Mouse (Mus musculus): ENCODE data around the gene Tfb1m. TPM values are rescaled to one million over a fixed set of nuclear protein-coding genes. Genes with fewer than 3 reads are reported as not detected.

The Tfb1m gene
- polyA plus RNA-seq, 1 experiment from 2014 or later = 12.6 TPM

- no peak overlapping the region for H3K4me3 ChIP-seq (ENCODE audit: low read depth, low read length)
- ATAC-seq = no peak
These were observed 67.2 kb downstream of the Tfb1m start for GRCm38 (mm10) chr17:3490216-3490895.

DNA sequence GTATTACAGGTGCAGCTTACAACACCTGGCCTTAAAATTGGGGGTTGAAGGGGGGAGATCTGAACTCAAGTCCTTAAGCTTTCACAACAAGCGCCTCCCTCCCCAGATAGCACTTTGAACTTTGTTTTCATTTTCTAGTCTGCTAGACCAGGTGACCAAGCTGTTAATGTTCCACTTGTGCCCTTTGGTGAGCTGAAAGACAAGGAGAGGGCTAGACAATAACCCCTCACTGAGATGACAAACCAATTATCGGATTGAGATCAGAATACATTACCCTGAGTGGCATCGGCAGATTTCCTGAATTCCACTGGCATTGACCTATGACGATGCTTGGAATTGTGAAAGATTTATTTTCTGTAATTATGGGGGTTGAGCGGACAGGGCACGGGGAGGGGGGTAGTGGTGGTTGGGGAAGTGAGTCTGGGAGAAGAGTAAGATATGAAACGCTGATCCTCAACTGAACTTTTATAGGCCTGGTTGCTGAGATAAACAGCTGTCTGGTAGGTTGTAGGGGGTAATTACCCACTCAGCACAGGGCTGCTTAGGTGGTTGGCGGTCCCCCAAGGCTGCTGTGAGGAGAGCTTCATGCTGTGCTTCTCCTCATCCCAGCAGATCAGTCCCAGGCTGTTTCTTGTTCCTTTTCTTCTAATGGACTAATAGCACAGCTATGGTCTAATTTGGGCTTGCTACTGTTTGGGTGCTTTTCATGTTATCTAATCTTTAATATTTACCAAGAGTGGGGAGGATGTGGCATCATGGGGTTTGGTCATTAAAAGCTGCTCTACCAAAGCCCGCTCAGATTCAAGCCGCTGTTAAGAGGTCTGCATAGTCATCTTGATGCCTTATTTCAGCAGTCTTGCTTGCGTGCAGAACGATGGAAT is 69.6 kb downstream of the Tfb1m start:
- H3K4me1 ChIP-seq (ENCODE audit: control insufficient read depth, insufficient read depth, low read length) = no peaks in the 10 kb centered on the region
- H3K4me3 ChIP-seq (ENCODE audit: low read depth, low read length) = no peak overlapping the region
- H3K27me3 ChIP-seq (ENCODE audit: control insufficient read depth, insufficient read depth, low read depth, low read length) = no peaks in the 10 kb centered on the region
- no peaks in the 10 kb centered on the region for H3K9me3 ChIP-seq (replicated peaks; ENCODE audit: control insufficient read depth, low read length, poor library complexity, severe bottlenecking)
- H3K9ac ChIP-seq (ENCODE audit: low read depth, low read length) = no peak overlapping the region
- H3K36me3 ChIP-seq (ENCODE audit: control insufficient read depth, insufficient read depth, low read length) = no peaks in the 10 kb centered on the region
- no peak overlapping the region for H3K27ac ChIP-seq (ENCODE audit: low read length)
- WGBS = 69% methylated on average over 12 of the region's 12 CpGs
- H3K4me2 ChIP-seq (ENCODE audit: low read length) = no peak overlapping the region
- ATAC-seq = 0 out of 2 replicates have a peak, but pooled peaks have one; percentile 36

More at GRCm38 (mm10) chr17:3490216-3490895, 67.2 kb downstream of the Tfb1m start:
- no peaks in the 10 kb centered on the region for H3K9me3 ChIP-seq (replicated peaks; ENCODE audit: control insufficient read depth, low read length, poor library complexity, severe bottlenecking)
- no peaks in the 10 kb centered on the region for H3K27me3 ChIP-seq (ENCODE audit: control insufficient read depth, insufficient read depth, low read depth, low read length)
- no peak overlapping the region for H3K4me2 ChIP-seq (ENCODE audit: low read length)
- 85% methylated on average over 11 of the region's 11 CpGs for whole genome bisulfite sequencing
- no peak overlapping the region for H3K9ac ChIP-seq (ENCODE audit: low read depth, low read length)
- no peaks in the 10 kb centered on the region for H3K36me3 ChIP-seq (ENCODE audit: control insufficient read depth, insufficient read depth, low read length)
- no peaks in the 10 kb centered on the region for H3K4me1 ChIP-seq (ENCODE audit: control insufficient read depth, insufficient read depth, low read length)
- H3K27ac ChIP-seq (ENCODE audit: low read length) = no peak overlapping the region

DNA sequence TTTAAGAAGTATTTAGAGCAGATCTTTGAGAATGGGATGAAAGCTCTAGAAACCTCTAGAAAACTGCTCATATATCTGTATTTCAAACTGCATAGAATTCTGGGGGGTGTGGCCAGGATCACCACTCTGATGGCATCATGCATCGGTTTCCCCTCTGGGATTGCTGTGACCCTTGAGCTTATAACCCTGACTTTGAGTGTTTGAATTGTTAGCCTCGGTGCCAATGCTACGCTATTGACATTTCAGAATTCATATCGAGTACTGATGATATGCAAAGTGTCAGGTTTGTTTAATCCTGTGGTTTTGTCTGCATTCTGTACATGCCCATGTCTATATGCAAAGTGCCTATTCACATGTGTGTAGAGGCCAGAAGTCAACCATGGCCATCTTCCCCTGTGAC is 70.4 kb downstream of the Tfb1m start:
- Histone ChIP-seq H3K9ac (ENCODE audit: low read depth, low read length) (no peak overlapping the region), H3K36me3 (ENCODE audit: control insufficient read depth, insufficient read depth, low read length) (no peaks in the 10 kb centered on the region), H3K4me1 (ENCODE audit: control insufficient read depth, insufficient read depth, low read length) (no peaks in the 10 kb centered on the region), H3K4me3 (ENCODE audit: low read depth, low read length) (no peak overlapping the region), H3K27me3 (ENCODE audit: control insufficient read depth, insufficient read depth, low read depth, low read length) (no peaks in the 10 kb centered on the region), H3K4me2 (ENCODE audit: low read length) (no peak overlapping the region), H3K27ac (ENCODE audit: low read length) (no peak overlapping the region), H3K9me3 (replicated peaks; ENCODE audit: control insufficient read depth, low read length, poor library complexity, severe bottlenecking) (no peaks in the 10 kb centered on the region)
- 90% methylated on average over 4 of the region's 4 CpGs for WGBS
- no peak for ATAC-seq

DNA sequence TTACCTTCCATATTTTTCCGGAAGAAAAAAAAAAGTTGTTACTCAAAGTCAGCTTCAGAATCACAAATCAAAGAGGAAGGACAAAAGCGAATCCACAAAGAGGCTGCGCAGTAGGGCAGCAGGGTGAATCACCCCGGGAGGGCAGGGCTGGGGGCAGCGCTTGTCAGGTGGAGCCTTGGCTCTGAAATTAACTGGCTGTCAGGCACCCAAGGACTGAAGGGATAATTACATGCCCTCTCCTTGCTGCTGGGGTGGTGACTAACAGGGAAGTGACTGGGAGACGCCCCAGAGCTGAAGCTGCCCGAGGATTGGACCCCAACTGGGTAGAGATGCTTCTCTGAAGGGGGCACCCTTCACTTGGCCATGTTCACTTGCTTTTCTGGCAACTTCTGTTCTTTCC is 71.7 kb downstream of the Tfb1m start:
- H3K9me3 ChIP-seq (replicated peaks; ENCODE audit: control insufficient read depth, low read length, poor library complexity, severe bottlenecking) = no peaks in the 10 kb centered on the region
- no peak overlapping the region for H3K4me3 ChIP-seq (ENCODE audit: low read depth, low read length)
- H3K9ac ChIP-seq (ENCODE audit: low read depth, low read length) = no peak overlapping the region
- no peaks in the 10 kb centered on the region for H3K4me1 ChIP-seq (ENCODE audit: control insufficient read depth, insufficient read depth, low read length)
- H3K4me2 ChIP-seq (ENCODE audit: low read length) = no peak overlapping the region
- no peaks in the 10 kb centered on the region for H3K36me3 ChIP-seq (ENCODE audit: control insufficient read depth, insufficient read depth, low read length)
- H3K27me3 ChIP-seq (ENCODE audit: control insufficient read depth, insufficient read depth, low read depth, low read length) = no peaks in the 10 kb centered on the region
- no peak for ATAC-seq
- no peak overlapping the region for H3K27ac ChIP-seq (ENCODE audit: low read length)
- 75% methylated on average over 7 of the region's 7 CpGs for WGBS

- ATAC-seq = no peak
- Histone ChIP-seq H3K9ac (ENCODE audit: low read depth, low read length) (no peak overlapping the region), H3K27me3 (ENCODE audit: control insufficient read depth, insufficient read depth, low read depth, low read length) (no peaks in the 10 kb centered on the region), H3K4me3 (ENCODE audit: low read depth, low read length) (no peak overlapping the region), H3K4me1 (ENCODE audit: control insufficient read depth, insufficient read depth, low read length) (no peaks in the 10 kb centered on the region), H3K36me3 (ENCODE audit: control insufficient read depth, insufficient read depth, low read length) (no peaks in the 10 kb centered on the region), H3K27ac (ENCODE audit: low read length) (no peak overlapping the region), H3K4me2 (ENCODE audit: low read length) (no peak overlapping the region), H3K9me3 (replicated peaks; ENCODE audit: control insufficient read depth, low read length, poor library complexity, severe bottlenecking) (no peaks in the 10 kb centered on the region)
- 92% methylated on average over 8 of the region's 8 CpGs for WGBS
These were observed 74.5 kb downstream of the Tfb1m start for GRCm38 (mm10) chr17:3483091-3483490.

DNA sequence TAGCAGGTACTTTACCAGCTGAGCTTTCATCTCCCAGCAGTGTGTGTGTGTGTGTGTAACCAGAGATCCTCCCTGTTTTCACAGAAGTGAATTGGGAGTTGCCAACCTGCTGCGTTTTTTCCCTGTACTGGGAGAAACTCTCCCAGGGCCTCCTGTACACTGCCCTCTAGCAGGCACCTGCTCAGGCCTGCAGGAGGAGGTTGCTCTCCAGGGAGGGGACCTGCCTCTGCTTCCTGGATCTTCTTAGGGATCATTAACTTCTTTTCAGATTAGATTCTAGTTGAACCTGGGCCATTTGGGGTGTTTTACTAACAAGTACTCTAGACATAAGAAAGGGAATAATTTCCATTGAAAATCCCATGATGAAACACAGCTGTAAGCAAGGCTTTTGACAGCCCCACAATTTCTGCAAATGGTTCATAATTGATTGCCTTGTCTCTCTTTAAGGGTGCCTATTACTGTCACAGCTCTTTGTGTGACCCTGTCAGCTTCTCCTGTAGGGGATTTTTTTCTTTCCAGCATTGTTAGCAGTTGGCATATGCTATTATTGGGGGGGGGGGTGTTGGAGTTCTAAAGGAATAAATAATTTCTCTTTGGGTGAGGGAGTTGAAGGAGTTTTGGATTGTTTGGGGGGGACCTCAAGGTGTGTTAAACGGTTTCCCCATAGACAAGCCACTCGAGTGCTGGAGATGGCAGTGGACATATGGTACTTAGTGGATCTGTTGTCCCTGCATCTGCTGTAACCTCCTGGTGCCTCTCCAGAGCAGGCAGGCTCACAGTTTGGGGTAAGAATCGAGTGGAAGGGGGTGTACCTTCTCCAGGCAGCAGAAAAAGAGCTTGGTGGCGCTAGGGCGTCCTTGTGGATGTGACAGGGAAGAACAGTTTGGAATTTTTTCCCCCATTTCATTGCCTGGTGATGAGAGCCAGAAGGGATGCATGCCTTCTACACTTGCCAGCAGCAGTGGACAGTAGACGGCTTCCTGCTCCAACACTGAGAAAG is 75.7 kb downstream of the Tfb1m start:
- Histone ChIP-seq H3K27ac (ENCODE audit: low read length) (peak overlapping the region; percentile 20; the same call in 1 of the 2 replicates), H3K9me3 (replicated peaks; ENCODE audit: control insufficient read depth, low read length, poor library complexity, severe bottlenecking) (no peaks in the 10 kb centered on the region), H3K4me3 (ENCODE audit: low read depth, low read length) (no peak overlapping the region), H3K4me2 (ENCODE audit: low read length) (no peak overlapping the region), H3K9ac (ENCODE audit: low read depth, low read length) (no peak overlapping the region), H3K27me3 (ENCODE audit: control insufficient read depth, insufficient read depth, low read depth, low read length) (no peaks in the 10 kb centered on the region), H3K4me1 (ENCODE audit: control insufficient read depth, insufficient read depth, low read length) (no peaks in the 10 kb centered on the region), H3K36me3 (ENCODE audit: control insufficient read depth, insufficient read depth, low read length) (no peaks in the 10 kb centered on the region)
- ATAC-seq = no peak; the same call in 1 of the 2 replicates
- 66% methylated on average over 7 of the region's 7 CpGs for WGBS

GRCm38 (mm10) chr17:3476546-3476945 is 81.0 kb downstream of the Tfb1m start:
- H3K4me3 ChIP-seq (ENCODE audit: low read depth, low read length) = no peak overlapping the region
- H3K9ac ChIP-seq (ENCODE audit: low read depth, low read length) = no peak overlapping the region
- H3K4me1 ChIP-seq (ENCODE audit: control insufficient read depth, insufficient read depth, low read length) = no peaks in the 10 kb centered on the region
- WGBS = 84% methylated on average over 2 of the region's 2 CpGs
- no peak for ATAC-seq
- no peak overlapping the region for H3K4me2 ChIP-seq (ENCODE audit: low read length)
- H3K27me3 ChIP-seq (ENCODE audit: control insufficient read depth, insufficient read depth, low read depth, low read length) = no peaks in the 10 kb centered on the region
- no peaks in the 10 kb centered on the region for H3K9me3 ChIP-seq (replicated peaks; ENCODE audit: control insufficient read depth, low read length, poor library complexity, severe bottlenecking)
- H3K36me3 ChIP-seq (ENCODE audit: control insufficient read depth, insufficient read depth, low read length) = no peaks in the 10 kb centered on the region
- H3K27ac ChIP-seq (ENCODE audit: low read length) = no peak overlapping the region

DNA sequence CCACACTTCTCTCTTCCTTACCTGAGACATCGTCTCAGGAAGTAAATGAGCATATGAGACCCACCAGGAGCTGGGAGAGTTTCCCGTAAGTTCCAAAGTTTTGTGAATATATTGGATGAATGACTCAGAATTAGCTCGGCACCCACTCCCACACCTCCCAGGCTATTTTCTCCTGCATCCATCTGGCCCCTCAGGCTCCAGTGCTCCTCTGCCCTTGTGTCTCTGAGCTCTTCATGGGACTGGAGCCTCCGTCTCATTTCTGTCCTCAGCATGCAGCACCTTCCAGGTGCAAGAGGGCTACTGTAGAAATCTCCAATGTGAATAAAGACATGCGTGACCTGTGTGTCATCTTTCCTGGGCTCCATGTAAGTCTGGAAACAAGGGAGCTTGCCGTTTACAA is 85.6 kb downstream of the Tfb1m start:
- Histone ChIP-seq H3K4me3 (ENCODE audit: low read depth, low read length) (no peak overlapping the region), H3K27ac (ENCODE audit: low read length) (no peak overlapping the region), H3K4me1 (ENCODE audit: control insufficient read depth, insufficient read depth, low read length) (no peaks in the 10 kb centered on the region), H3K9ac (ENCODE audit: low read depth, low read length) (no peak overlapping the region), H3K9me3 (replicated peaks; ENCODE audit: control insufficient read depth, low read length, poor library complexity, severe bottlenecking) (no peaks in the 10 kb centered on the region), H3K4me2 (ENCODE audit: low read length) (no peak overlapping the region), H3K27me3 (ENCODE audit: control insufficient read depth, insufficient read depth, low read depth, low read length) (no peaks in the 10 kb centered on the region), H3K36me3 (ENCODE audit: control insufficient read depth, insufficient read depth, low read length) (no peaks in the 10 kb centered on the region)
- 78% methylated on average over 6 of the region's 6 CpGs for WGBS
- ATAC-seq = no peak

Data from midbrain, embryonic 16.5 days (tissue).